Mouse (Mus musculus): Measurements from ENCODE around the gene Brd3. TPM values are rescaled to one million over a fixed set of nuclear protein-coding genes. Genes with fewer than 3 reads are reported as not detected.

Gene Brd3
- 19.4 TPM for polyA plus RNA-seq (2015; fragmentation: Illumina TruSeq; extraction: RNeasy Lipid Tissue Mini Kit (QIAGEN cat#74804); ENCODE audit: insufficient read depth, low replicate concordance)

DNA sequence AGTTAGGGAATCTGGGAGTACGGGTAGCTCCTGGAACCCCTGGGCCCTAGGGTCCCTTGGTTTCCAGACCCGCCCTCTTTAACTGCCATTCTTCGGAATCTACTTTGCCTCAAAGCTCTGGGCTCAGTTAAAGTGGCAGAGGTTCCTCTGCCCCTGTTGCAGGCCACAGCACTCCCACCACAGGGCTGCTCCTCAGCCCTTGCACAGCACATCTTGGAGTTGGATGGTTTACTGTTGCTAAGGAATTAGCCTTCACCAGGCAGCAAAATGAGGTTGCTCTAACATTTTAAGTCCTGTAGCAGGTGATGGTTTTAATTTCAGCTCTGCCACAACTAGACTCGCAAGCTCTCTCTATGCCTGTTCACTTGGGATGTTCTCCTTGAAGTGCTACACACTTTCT lies at the start of gene Brd3:
TSS of gene Brd3 (minus strand) at position 101 of the 400 bp plus-strand sequence.

DNA sequence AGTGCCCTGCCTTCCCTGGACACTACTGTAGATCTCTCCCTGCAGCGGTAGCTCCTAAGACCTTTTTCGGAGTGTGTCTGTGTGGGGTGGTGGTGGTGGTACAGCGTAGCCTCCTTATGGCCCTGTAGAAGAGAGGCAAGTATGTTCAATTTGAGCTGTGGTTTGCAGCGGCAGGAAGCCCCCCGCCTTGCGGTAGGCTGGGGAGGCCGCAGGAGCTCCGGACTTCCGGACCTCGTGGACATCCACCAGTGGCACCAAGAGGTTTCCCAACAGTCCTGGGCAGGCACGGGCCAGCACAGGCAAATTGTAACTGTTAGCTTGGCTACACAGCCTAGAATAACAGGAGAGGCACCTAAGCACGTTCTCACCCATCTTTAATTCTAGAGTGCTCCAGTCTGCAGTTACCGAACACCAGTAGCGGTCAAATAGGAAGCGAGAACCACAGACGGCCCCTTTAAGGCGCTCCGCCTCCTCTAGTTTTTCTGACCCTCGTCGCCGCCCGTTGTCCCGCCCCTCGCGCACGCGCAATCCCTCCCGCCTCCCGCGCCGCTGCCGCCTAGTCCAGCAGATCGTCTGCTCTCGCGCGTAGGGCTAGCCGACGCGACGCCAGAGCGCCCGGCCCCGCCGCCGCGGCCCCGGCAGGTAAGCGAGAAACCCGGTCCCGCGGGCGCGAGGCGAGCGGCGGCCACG lies 7.3 kb upstream of the Brd3 start, which contains the start of gene Wdr5:
TSS of gene Wdr5 (plus strand) at position 519 of the 690 bp plus-strand sequence.

DNA sequence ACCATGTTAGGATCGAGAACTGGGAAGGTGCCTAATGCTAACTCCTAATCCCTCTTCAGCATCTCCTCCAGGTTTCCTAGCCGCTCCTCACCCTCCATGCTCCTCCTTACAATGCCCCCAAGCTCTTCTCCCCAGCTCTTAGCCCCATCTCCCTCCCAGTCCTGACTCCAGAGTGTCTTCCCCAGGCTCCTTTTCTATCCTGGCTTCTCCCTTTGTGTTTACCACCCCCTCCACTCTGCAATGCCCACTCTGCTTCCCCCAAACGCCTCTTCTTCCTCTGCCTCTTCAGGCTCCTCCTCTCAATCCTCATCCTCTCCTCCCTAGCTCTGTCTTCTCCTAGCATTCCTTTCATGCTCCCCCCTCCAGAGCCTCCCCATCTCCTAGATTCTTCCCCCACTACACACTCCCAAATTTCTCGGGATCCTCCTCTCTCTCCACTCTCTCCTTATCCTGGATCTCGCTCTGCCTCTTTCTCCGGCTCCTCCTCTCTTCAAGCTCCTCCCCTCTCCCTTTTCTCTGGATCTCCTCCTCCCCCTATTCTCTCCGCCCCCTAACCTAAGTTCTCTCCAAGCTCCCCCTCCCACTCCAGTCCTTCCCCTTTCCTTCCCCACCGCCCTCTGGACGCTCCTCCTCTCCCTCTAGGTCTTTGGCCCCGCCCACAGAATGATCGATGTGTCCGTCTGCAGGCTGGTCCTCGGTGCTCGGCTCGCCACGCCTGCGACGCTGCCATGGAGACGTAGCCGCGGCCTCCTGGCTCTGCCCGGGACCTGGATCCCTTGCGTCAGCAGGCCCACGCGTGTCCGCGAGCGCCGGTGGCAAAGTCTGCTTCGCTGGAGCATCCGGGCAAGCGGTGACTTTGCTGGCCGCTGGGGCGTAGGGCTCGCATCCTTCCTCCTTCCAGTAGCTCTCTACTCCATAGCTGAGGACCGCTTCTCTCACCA lies 65.4 kb downstream of the Brd3 start, which contains the start of gene Brd3os:
TSS of gene Brd3os (plus strand) at position 558 of the 941 bp plus-strand sequence.

DNA sequence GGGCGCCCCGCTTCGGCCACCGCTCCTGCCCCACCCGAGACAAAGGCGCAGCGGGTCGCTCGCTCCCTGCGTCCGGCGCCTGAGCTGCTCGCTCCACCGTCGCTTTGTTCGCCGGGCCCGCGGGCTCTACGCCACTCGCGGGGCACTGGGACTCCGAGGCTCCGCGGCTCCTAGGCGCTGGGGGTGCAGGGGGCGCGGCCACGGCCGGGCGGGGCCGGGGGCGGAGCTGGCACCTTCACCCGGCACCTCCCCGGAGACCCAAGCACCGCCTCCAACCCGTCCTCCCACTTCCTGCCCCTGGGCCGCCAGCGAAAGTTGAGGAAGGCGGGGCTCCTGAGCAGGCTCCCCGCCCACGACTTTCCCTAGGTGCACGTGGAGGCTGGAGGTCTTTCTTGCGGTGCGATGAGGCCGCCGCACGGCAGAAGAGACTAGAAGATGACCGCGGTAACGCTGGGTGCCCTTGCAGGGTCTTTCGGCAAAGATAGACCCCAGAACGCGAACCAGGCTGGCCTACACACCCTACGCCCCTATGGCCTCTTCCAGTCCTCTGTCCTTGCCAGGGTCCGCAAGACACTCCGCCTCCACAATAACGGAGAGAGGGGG lies 80.5 kb downstream of the Brd3 start, which contains the start of gene Vav2:
TSS of gene Vav2 (minus strand) at position 179 of the 603 bp plus-strand sequence.

Other genes with a start within 250 kb of the Brd3 start
- 43.7 TPM for gene Vav2, start 80.6 kb downstream of the Brd3 start, polyA plus RNA-seq (2015; fragmentation: Illumina TruSeq; extraction: RNeasy Lipid Tissue Mini Kit (QIAGEN cat#74804); ENCODE audit: insufficient read depth, low replicate concordance)
- 1.2 TPM for gene Brd3os, start 65.3 kb downstream of the Brd3 start, polyA plus RNA-seq (2015; fragmentation: Illumina TruSeq; extraction: RNeasy Lipid Tissue Mini Kit (QIAGEN cat#74804); ENCODE audit: insufficient read depth, low replicate concordance)
- gene Wdr5, start 7.5 kb upstream of the Brd3 start, polyA plus RNA-seq (2015; fragmentation: Illumina TruSeq; extraction: RNeasy Lipid Tissue Mini Kit (QIAGEN cat#74804); ENCODE audit: insufficient read depth, low replicate concordance), result 48.0 TPM
- 17.5 TPM for gene Rxra, start 168.8 kb upstream of the Brd3 start, polyA plus RNA-seq (2015; fragmentation: Illumina TruSeq; extraction: RNeasy Lipid Tissue Mini Kit (QIAGEN cat#74804); ENCODE audit: insufficient read depth, low replicate concordance)

All from spleen, adult 10 weeks (tissue).